Mouse (Mus musculus): ENCODE measurements around the gene Cadm4.
"Not testable (repeated sequence)": the region's sequence is repeated elsewhere in the genome, so short reads cannot be mapped to it uniquely, and the experiment has no call there.

Cadm4 gene

DNA sequence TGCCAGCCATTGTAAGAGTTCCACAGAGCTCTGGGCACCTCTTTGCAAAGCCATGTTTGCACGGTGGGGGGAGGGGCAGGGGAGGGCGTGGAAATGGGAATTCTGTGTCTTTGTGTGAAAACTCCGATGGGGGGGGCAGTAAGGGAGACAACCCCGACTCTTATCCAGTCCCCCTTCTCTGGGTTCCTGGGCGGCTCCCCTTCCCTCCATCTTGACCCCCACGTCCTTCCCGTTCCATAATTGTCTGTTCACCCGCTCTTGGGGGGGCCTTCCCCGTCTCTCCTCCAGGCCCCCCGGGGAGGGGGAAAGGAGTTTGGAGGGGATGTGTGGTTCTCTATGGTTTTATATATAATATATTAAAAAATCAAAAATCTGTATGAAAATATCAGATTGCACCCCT lies 22.2 kb downstream of the Cadm4 start:
- no peak for DNase-seq (ENCODE audit: low spot score)

DNA sequence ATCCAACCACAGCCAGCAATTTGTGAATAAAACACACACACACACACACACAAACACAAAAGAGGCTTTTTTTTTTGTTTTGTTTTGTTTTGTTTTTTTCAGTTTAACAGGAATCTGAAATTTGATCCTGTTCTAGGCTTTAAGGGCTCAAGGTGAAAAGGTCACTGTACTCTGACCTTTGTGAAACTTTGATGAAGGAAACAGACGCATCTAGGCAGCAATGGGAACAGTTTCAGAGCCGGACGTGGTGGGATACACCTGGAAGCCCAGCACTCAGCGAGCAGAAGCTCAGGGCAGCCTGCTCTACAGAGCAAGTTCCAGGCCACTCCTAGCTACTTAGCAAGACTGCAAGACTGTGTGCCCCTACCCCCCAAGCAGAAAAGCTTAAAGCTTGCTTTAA lies 23.0 kb downstream of the Cadm4 start:
- no peak for DNase-seq (ENCODE audit: low spot score)

DNA sequence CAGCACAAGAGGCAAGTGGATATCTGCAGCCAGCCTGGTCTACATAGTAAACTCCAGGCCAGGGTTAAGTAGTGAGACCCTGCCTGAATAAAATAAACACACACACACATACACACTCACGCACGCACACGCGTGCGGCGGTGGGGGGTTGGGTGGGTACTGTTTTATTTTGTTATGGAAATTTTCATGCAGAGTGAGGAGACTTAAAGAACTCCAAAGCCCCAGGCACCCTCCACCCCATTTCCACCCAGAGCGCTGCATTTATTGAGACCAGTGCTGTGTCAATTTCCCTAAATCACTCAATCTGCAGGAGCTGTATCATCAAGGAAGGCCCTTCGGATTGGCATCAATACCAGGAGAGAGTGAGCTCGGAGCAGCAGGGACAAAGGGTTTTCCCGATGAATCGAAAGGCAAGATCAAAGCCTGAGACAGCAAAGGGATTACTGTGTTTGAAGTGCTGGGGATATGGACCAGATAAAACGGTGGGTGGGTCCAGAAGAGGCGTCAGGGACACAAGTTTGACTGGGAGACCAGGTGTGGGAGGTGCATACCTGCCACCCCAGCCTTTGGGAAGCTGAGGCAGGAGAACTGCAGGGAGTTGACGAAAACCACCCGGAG lies 23.7 kb downstream of the Cadm4 start:
- no peak for DNase-seq (ENCODE audit: low spot score)

DNA sequence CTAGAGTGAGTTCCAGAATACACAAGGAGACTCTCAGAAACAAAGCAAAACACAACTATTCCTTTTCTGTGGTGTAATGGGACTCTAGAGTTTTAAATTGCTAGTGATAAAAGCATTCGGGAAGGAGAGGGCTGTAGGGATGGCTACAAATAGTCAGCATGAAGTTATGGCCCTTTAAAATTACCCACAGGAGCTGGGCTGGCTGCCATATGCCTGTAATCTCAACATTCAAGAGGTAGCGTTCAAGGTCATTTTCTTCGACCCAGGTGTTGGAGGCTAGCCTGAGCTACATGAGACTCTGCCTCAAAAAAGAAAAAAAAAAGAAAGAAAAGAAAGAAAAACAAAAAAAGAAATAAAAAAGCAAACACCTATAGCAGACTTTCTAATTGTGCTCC lies 24.2 kb downstream of the Cadm4 start:
- no peak for DNase-seq (ENCODE audit: low spot score)

DNA sequence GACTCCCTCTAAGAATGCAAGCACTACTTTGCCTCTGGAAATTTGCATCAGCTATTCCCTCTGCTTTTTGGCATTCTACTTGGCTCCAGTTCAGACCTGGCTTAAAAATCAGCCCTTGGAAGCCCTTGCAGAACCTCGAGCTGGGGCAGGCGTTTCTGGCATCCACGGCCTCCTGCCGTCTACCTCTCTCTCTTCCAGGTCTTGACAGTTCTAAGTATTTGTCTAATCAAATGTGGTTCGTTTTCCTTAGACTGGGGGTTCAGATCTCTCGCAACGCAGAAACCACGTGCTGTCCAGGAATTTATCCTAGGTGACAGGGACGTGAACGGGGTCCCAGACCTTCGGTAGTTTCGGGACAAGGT lies 24.6 kb downstream of the Cadm4 start:
- no peak for DNase-seq (ENCODE audit: low spot score)

DNA sequence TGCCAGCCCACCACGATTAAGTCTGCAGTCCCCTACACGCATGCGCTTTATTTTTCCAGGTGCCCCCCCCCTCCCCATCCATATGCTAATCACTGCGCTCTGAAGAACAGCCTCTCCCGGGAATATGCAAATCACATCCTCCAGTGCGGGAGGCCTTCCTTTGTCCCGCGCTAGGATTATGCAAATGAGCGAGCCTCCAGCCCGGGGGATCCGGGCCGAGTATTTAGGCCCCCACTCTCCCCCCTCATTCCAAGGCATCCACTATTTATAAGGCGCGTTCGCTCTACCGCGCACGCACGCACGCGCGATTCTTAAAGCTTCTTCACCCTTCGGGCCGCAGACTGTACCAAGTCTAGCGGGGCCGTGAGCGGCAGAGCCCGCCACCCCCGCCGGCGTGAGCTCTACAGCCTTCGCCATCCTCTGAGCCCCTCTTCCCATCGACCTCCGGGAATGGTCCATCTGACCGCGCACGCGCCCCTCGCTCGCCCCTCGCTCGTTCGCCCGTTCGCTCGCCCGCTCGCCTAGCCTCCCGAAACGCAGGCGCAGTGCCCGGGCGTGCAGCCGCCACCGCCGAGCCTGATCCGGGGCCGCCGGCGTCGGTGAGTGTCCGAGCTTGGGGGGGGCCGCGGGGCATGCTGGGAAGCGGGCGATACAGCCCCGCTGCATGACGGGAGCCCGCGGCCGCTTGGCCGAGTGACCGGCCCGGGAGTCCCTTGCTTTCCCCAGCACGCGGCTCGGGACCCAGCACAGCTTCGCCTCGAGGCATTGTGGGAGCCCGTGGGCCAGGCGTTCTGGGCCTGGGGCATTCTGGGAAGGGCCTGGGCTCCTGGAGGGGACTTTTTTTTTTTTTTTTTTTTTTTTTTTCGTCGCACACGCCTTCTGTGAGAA lies 25.3 kb downstream of the Cadm4 start, which contains the start of gene Zfp428:
TSS of gene Zfp428 (plus strand) at position 169 of the 888 bp plus-strand sequence.
- peak; percentile 83 for DNase-seq (ENCODE audit: low spot score)

DNA sequence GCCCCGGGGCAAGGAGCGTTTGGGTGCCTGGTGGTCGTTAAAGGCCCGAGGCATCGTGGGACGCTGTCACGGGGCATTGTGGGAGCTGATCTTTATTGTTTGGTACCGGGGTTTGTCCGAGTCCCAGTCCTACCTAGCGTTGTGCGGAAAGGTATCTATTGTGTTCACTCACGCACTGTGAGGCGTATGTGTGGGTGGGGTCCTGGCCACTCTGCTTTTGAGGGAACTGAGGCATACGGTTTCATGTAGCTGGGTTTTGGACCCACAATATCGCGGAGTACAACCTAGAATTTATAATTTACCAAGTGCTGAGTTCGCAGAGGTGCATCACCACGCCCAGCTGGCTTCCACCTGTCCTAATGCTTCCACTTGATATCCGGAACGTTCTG lies 25.9 kb downstream of the Cadm4 start:
- DNase-seq (ENCODE audit: low spot score), result no peak

DNA sequence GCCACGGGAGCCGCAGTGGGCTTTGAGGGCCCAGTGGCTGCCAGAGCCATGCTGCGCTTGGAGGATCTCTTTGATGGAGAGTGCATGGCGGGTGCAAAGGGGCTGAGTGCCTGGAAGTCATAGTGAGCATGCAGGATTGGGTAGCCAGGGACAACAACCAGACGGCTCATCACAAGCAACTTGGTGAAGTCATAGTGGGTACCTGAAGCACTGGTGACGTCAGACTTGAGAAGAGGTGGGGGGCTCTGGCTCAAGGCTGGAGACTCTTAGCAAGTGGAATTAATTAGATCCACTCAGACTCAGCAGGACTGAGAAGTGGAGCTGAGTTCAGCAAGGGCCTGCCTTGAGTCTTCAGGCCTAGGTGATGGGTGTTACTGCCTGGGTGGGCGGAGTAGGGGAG lies 30.5 kb downstream of the Cadm4 start, which contains the start of gene AC161166.1:
TSS of gene AC161166.1 (minus strand) at position 101 of the 400 bp plus-strand sequence.
- DNase-seq (ENCODE audit: low spot score), result no peak

DNA sequence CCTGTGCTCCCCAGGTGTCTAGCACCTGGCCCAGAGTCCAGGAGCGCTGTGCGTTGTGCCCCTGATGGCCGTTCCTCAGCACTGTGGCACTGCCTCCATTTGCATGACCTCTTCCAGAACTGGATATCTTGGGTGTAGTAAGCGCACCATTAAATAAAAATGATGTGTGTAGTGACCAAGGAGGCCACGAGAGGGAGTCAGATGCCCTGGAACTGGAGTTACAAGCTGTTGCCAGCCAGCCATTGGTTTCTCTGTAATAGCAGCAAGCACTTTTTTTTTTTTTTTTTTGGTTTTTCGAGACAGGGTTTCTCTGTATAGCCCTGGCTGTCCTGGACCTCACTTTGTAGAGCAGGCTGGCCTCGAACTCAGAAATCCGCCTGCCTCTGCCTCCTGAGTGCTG lies 34.5 kb downstream of the Cadm4 start:
- DNase-seq (ENCODE audit: low spot score), result not testable (repeated sequence)

DNA sequence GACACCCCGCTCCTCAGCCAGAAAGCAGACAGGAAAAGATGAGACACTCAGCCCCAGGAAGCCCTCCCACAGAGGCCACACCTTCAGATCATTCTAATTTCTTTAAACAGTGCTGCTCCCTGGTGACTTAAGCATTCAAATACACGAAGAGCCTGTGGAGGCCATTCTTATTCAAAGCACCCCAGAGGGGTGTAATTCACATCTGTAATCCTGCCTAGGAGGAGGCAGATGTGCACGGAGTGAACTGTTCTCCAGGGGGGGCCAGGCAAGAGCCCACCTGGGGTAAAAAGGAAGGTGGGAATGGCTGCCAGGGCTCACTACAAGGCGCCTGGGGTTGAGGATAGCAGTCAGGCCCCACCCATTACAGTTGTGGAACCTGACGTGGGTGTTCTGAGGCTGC lies 35.3 kb downstream of the Cadm4 start:
- no peak for DNase-seq (ENCODE audit: low spot score)

DNA sequence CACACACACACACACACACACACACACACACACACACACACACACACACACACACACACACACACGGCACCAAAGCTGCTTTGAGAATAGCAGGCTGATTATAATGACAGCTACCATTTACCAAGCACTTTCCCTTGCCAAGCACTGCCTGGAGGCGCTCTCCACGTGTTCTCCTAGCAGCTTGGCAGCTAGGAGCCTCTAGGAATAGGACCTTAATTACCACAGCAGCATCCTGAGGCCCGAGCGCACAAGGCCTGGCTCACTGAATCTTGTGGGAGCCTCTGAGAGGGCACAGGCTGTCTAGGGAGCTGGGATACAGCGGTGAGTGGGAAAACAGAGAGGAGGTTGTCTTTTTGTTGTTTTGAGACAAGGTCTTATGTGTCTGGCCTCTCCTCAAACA lies 35.8 kb downstream of the Cadm4 start:
- DNase-seq (ENCODE audit: low spot score), result no peak

DNA sequence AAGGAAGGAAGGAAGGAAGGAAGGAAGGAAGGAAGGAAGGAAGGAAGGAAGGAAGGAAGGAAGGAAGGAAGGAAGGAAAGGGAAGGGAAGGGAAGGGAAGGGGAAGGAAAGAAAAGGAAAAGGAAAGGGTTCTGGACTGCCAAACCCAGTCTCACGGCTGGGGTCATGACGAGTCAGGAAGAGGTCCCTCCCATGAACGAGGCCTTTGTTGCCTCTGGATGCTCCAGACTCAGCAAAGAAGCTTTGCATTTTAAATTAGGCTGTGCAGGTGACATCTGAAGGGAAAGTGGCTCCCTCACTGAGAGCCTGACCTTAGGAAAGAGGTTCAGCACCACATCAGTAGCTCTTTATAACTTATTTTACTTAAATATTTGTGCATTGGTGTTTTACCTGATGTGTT lies 37.3 kb downstream of the Cadm4 start:
- no peak for DNase-seq (ENCODE audit: low spot score)

DNA sequence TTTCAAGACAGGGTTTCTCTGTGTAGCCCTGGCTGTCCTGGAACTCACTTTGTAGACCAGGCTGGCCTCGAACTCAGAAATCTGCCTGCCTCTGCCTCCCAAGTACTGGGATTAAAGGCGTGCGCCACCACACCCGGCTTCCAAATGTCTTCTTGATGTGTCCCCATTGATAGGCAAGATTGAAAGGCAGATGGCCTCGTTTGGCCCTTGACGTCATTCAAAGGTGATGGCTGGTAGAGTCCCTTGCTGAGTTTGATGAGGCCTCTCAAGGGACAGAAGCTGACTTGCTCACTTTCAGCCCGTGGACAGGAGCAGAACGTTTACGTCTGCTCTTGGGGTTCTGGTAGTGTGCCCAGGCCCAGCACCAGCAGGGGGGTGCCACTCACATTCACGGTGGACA lies 38.2 kb downstream of the Cadm4 start:
- not testable (repeated sequence) for DNase-seq (ENCODE audit: low spot score)

DNA sequence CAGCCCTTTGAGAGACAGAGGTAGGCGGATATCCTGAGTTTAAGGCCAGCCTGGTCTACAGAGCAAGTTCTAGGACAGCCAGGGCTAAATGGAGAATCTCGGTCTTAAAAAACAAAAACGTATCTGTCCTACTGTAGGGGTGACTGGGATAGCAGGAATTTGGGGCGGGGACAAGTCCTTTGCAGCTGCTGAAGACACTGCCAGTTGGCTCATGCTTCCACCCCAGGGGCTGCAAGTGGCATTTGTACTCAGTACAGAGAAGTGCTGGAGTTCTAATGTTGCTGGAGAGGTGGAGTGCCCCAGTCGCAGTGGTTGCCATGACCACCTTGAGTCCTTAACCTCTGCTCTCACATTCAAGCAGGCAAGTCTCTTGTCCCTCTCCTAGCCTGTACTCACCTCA lies 41.0 kb downstream of the Cadm4 start:
- no peak for DNase-seq (ENCODE audit: low spot score)

DNA sequence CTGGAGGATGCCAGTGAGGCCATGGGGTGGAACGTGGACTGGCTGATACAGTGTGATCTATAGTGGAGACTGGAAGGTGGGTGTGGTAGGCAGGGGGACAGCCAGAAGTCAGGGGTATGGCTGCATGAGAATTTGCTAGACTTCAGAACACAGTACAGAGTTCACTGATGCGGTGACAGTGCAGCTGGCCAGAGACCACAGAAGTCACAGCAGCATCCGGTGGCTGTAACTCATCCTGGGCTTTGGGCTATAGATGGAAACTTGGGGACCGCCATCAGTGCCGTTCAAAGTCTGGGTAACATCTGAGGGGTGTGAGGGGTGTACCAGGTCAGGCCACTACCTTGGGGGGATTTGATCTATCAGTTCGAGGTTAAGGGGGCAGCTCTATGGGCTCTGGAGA lies 41.9 kb downstream of the Cadm4 start:
- DNase-seq (ENCODE audit: low spot score), result no peak

DNA sequence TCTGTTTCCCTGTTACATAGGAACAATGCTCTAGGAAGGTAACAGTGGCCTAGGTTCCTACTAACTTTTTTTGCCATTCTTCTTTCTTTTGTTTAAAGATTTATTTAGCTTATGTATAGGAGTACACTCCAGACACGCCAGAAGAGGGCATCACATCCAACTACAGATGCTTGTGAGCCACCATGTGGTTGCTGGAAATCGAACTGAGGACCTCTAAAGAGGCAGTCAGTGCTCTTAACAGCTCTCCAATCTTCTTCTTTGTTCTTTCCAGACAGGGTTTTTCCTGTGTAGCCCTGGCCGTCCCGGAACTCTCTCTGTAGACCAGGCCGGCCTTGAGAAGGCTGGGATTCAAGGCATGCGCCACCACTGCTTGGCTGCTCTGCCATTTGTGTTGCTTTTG lies 43.2 kb downstream of the Cadm4 start:
- no peak for DNase-seq (ENCODE audit: low spot score)

DNA sequence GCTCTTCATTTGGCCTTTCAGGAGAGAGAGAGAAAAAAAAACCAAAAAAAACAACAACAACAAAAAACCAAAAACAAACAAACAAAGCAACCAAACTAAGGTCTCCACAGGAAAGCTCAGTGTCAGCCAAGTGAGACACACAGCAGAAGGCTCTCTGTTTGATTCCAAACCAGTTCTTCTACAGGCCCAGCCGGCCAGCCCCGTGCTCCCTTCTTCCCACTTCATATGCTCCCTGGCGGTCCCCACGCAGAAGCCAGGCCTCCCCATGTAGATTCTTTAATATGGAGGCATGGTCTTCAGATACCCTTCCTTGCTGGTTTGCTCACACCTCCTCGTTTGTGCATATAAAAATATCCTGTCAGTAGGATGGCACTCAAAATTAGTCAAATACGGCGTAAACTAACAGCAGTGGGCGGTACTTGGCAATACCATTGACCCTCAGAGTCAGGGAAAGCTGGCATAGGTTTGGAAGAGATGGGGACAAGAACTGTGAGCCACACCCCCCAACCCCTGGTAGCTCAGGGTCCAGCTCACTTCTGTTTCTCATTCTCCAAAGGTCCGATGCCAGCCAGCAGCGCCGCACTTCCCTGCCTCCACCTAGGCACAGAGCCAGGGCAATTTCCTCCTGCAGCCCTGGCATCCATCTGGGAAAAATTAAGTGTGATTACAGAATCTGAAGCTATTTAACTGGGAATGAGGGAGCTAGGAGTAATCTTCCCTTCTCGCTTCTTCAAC lies 44.0 kb downstream of the Cadm4 start:
- DNase-seq (ENCODE audit: low spot score), result no peak

DNA sequence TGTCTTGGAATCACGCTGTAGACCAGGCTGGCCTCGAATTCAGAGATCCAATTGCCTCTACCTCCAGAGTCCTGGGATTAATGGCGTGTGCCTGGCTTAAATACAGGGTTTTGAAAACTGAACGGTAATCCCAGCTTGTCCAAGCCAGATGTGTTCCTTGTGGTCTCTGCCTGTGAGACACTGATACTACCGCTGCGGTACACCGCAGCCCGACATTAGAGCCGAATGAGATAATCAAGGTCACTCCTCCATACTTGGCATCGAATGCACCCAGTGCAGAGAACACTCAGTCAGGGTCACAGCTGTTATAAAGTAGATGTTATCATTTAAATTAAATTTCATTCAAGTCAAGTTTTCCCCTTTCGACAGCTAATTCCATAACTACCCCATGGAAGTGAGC lies 47.0 kb downstream of the Cadm4 start:
- DNase-seq (ENCODE audit: low spot score), result no peak

DNA sequence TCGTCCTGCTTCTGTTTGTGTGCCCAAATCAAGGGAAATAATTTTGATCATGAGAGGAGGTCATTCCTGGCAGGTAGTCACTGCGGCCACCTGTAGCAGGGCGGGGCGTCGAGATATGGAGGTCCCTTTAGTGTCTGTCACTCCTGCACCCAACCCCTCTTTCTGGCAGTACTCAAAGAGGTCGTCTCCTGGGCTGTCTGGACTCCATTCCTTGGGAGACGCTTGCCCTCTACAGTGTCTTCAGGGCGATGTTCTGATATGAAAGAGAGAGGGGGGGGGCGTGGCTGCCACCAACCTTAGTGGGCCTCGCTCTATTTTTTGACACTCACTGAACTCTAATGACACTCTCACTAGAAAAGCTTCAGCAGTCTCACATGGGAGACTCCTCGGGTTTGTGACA lies 47.8 kb downstream of the Cadm4 start:
- no peak for DNase-seq (ENCODE audit: low spot score)

DNA sequence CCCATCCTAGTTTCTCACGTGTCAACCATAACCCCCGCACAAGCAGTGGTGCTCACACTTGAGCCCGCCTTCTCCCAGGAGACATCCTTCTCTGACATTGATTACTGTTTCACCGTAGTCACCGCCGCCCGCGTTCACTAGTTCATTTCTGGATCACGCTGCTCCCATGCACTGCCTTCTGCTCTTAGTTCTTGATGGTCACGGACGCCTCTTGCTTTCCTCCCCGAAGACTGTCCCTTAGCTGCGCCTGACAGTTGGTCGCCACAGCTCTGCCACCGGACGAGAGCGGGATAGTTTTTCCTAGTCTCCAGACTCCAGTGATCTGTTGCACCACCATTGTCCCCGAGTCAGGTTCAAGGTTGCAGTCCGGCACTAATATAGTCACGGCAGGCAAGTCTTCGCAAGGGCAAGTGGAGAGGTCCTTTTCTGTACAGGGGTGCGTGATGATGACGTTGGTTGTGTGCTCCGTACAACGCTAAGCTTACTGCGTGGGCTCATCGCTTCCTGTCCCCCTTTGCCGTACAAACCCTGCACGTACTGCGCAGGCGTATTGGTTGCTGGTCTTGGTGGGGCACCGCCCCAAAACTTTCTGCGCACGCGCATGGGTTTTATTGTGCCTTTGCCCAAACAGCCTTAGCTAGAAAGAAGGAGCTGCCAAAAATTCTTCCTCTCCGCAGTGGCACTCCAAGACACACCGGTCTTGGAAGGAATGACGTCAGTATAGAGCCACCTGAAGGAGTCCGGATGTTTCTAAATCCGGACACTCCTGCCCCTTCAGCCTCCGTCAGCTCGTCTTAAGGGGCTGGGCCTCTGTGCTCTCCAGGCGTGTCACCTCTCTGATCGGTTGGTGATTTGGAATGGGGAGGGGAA lies 48.5 kb downstream of the Cadm4 start, which contains the start of gene Irgq:
TSS of gene Irgq (plus strand) at position 628 of the 870 bp plus-strand sequence.
- peak; percentile 99 for DNase-seq (ENCODE audit: low spot score)

DNA sequence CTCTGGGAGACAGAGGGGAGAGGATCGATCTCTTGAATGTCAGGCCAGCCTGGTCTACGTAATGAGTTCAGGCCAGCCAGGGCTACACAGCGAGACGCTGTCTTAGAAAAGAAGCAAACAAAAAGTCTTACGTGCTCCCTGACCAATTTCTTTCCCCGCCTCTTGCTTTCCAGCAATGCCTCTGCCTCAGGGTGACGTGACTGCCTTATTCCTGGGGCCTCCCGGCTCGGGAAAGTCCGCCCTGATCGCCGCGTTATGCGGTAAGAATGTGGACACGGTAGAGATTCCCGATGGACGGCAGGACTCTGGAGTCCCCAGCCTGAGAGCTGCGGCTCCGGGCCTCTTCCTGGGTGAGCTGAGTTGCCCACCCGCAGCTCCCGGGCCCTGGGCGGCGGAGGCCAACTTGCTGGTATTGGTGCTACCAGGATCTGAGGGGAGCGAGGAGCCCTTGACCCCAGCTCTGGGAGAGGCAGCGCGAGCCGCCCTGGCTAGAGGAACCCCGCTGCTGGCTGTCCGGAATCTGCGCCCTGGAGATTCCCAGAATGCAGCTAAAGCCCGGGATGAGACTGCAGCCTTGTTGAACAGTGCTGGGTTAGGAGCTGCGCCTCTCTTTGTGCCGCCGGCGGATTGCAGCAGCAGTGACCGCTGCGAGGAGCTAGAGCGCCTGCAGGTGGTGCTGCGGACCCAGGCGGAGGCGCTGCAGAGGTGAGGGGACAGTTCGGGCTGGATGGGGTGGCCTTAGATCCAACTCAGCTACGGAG lies 49.6 kb downstream of the Cadm4 start:
- DNase-seq (ENCODE audit: low spot score), result peak; percentile 78

Data from lung, postnatal 25 days (tissue).